Mouse (Mus musculus) liver, postnatal 0 days (tissue): ENCODE measurements around the gene Rnf19b. TPM values are rescaled to one million over a fixed set of nuclear protein-coding genes. Genes with fewer than 3 reads are reported as not detected.
A peak's percentile ranks its signal among the peaks of the same experiment; 100 is the strongest.

Source experiments
- ATAC-seq: fragments of 200-750 bp; cut with Nextera tagmentation; 2 replicates; pipeline ENCODE4 v1.8.0; 2017; ENCODE audit warnings: mild to moderate bottlenecking, moderate library complexity
- DNase-seq: peaks from one replicate; pipeline ENCODE4 v3.0.0-alpha.2; 2016
- H3K27ac ChIP-seq: fragments of 300-500 bp; sonication (generic); 2 replicates; pipeline ENCODE4 v1.5.1; 2014; ENCODE audit warnings: antibody characterized with exemption, moderate library complexity, mild to moderate bottlenecking, low read depth
- H3K27me3 ChIP-seq: fragments of 300-500 bp; sonication (generic); 2 replicates; pipeline ENCODE4 v1.6.1; 2014; ENCODE audit warnings: low read length, control low read depth, mixed read lengths; ENCODE audit not compliant: insufficient read depth
- H3K36me3 ChIP-seq: fragments of 300-500 bp; sonication (generic); replicated peaks from 2 replicates; pipeline ENCODE4 v1.6.1; 2014; ENCODE audit warnings: mild to moderate bottlenecking, control low read depth, low read length, moderate library complexity, mixed read lengths; ENCODE audit not compliant: insufficient read depth
- H3K4me1 ChIP-seq: fragments of 300-500 bp; sonication (generic); 2 replicates; pipeline ENCODE4 v1.6.1; 2014; ENCODE audit warnings: antibody characterized with exemption, mild to moderate bottlenecking, control low read depth; ENCODE audit not compliant: insufficient read depth
- H3K4me2 ChIP-seq: fragments of 300-500 bp; sonication (generic); 2 replicates; pipeline ENCODE4 v1.6.1; 2014; ENCODE audit warnings: low read depth, mild to moderate bottlenecking, low read length, moderate library complexity, mixed read lengths
- H3K4me3 ChIP-seq: fragments of 300-500 bp; sonication (generic); 2 replicates; pipeline ENCODE4 v1.5.1; 2014; ENCODE audit warnings: low read depth, low read length
- H3K9ac ChIP-seq: fragments of 300-500 bp; sonication (generic); replicated peaks from 2 replicates; pipeline ENCODE4 v1.6.1; 2014; ENCODE audit warnings: mild to moderate bottlenecking, moderate library complexity
- H3K9me3 ChIP-seq: fragments of 300-500 bp; sonication (generic); 2 replicates; pipeline ENCODE4 v1.6.1; 2016; ENCODE audit warnings: mild to moderate bottlenecking, control low read depth, low read length, mixed read lengths
- CTCF ChIP-seq: sonication (generic); IDR thresholded peaks from 2 replicates; pipeline ENCODE4 v1.5.1; 2016; ENCODE audit warnings: antibody characterized with exemption, low read depth
- EP300 ChIP-seq: IDR thresholded peaks from 2 replicates; pipeline ENCODE4 v1.6.1; 2016; ENCODE audit warnings: antibody characterized with exemption, low read depth, mild to moderate bottlenecking
- WGBS: fragments of 180-500 bp; shearing (Covaris S2); extraction: QIAGEN DNeasy Blood & Tissue Kit; methylation state at CpG from one replicate; pipeline ENCODE4 v1.1.7; 2014; ENCODE audit not compliant: insufficient replicate concordance; 5-methylcytosine and 5-hydroxymethylcytosine counted together
- polyA plus RNA-seq: library from polyadenylated mRNA; unstranded; fragments of >200 nt; fragmentation: Nextera tagmentation; extraction: Ambion mirVana; gene quantifications from 2 replicates; pipeline ENCODE4 v1.2.1, GENCODE M21; 2015

Gene Rnf19b
- polyA plus RNA-seq, 1 experiment from 2014 or later, result 5.5 TPM

- TF ChIP-seq EP300 (no peak), CTCF (no peak)
- no peaks in the 10 kb centered on the region for H3K9me3 ChIP-seq
- WGBS, result 16% methylated on average over 19 of the region's 19 CpGs
- H3K27ac ChIP-seq, result no peak overlapping the region
- DNase-seq (no peak), ATAC-seq (no peak; the same call in 1 of the 2 replicates)
- H3K4me2 ChIP-seq, result no peak overlapping the region
- H3K4me1 ChIP-seq, result peaks cover 15% of the 10 kb centered on the region; the same call in 1 of the 2 replicates
- H3K36me3 ChIP-seq, result no peaks in the 10 kb centered on the region
- no peak overlapping the region for H3K4me3 ChIP-seq
- no peak overlapping the region for H3K9ac ChIP-seq
- H3K27me3 ChIP-seq, result peaks cover 61% of the 10 kb centered on the region
Measured at GRCm38 (mm10) chr4:129125736-129126451, 67.8 kb downstream of the Rnf19b start.

GRCm38 (mm10) chr4:129128582-129129338, 70.7 kb downstream of the Rnf19b start:
- peaks cover 34% of the 10 kb centered on the region for H3K27me3 ChIP-seq
- H3K9ac ChIP-seq, result no peak overlapping the region
- H3K4me1 ChIP-seq, result peaks cover 10% of the 10 kb centered on the region; the same call in 1 of the 2 replicates
- no peak overlapping the region for H3K27ac ChIP-seq
- 58% methylated on average over 13 of the region's 13 CpGs for WGBS
- ATAC-seq (no peak), DNase-seq (no peak)
- H3K4me2 ChIP-seq, result no peak overlapping the region
- H3K9me3 ChIP-seq, result no peaks in the 10 kb centered on the region
- no peak overlapping the region for H3K4me3 ChIP-seq
- TF ChIP-seq CTCF, result no peak
- TF ChIP-seq EP300, result no peak
- no peaks in the 10 kb centered on the region for H3K36me3 ChIP-seq

GRCm38 (mm10) chr4:129129387-129129786, 71.3 kb downstream of the Rnf19b start:
- H3K4me2 ChIP-seq, result no peak overlapping the region
- no peak overlapping the region for H3K27ac ChIP-seq
- peaks cover 10% of the 10 kb centered on the region; the same call in 1 of the 2 replicates for H3K4me1 ChIP-seq
- no peak for DNase-seq
- H3K4me3 ChIP-seq, result no peak overlapping the region
- TF ChIP-seq EP300 (no peak), CTCF (no peak)
- no peak overlapping the region for H3K9ac ChIP-seq
- peaks cover 31% of the 10 kb centered on the region for H3K27me3 ChIP-seq
- WGBS, result 53% methylated on average over 9 of the region's 9 CpGs
- H3K9me3 ChIP-seq, result no peaks in the 10 kb centered on the region
- ATAC-seq, result no peak
- no peaks in the 10 kb centered on the region for H3K36me3 ChIP-seq

GRCm38 (mm10) chr4:129130149-129130548, 72.1 kb downstream of the Rnf19b start:
- 0 out of 2 replicates have a peak overlapping the region, but pooled peaks have one; percentile 15 for H3K4me2 ChIP-seq
- H3K27me3 ChIP-seq, result peaks cover 30% of the 10 kb centered on the region
- H3K36me3 ChIP-seq, result no peaks in the 10 kb centered on the region
- ATAC-seq (peak; percentile 40; the same call in 1 of the 2 replicates), DNase-seq (peak; percentile 67)
- peaks cover 12% of the 10 kb centered on the region; the same call in 1 of the 2 replicates for H3K4me1 ChIP-seq
- no peak overlapping the region for H3K4me3 ChIP-seq
- TF ChIP-seq EP300 (no peak), CTCF (peak; percentile 81)
- H3K9ac ChIP-seq, result no peak overlapping the region
- WGBS, result 3% methylated on average over 8 of the region's 8 CpGs
- H3K9me3 ChIP-seq, result no peaks in the 10 kb centered on the region
- H3K27ac ChIP-seq, result no peak overlapping the region

GRCm38 (mm10) chr4:129130755-129131303, 72.8 kb downstream of the Rnf19b start:
- Histone ChIP-seq H3K36me3 (no peaks in the 10 kb centered on the region), H3K4me3 (no peak overlapping the region), H3K9ac (no peak overlapping the region), H3K9me3 (no peaks in the 10 kb centered on the region), H3K27me3 (peaks cover 30% of the 10 kb centered on the region), H3K27ac (no peak overlapping the region), H3K4me2 (peak overlapping the region; percentile 15; the same call in 1 of the 2 replicates), H3K4me1 (peaks cover 10% of the 10 kb centered on the region; the same call in 1 of the 2 replicates)
- DNase-seq, result no peak
- TF ChIP-seq CTCF (no peak), EP300 (no peak)
- ATAC-seq, result no peak
- WGBS, result 5% methylated on average over 17 of the region's 17 CpGs
